Mouse (Mus musculus) large intestine, adult 2 months (tissue): ENCODE results near the gene Acss2. TPM values are rescaled to one million over a fixed set of nuclear protein-coding genes. Genes with fewer than 3 reads are reported as not detected.

Source experiments
- DNase-seq: peaks from one replicate; pipeline ENCODE4 v3.0.0-alpha.2; 2012; ENCODE audit warnings: low read depth, low spot score
- WGBS: fragments of 180-500 bp; shearing (Covaris S2); methylation state at CpG from one replicate; pipeline ENCODE4 v1.1.7; 2018; 5-methylcytosine and 5-hydroxymethylcytosine counted together
- polyA plus RNA-seq: library from polyadenylated mRNA; depleted of rRNA; stranded (reverse); fragments of >200 nt; gene quantifications from 2 replicates; pipeline ENCODE4 v1.2.3, GENCODE M21; 2012; rRNA removed

Acss2 gene
- polyA plus RNA-seq, 1 experiment = 23.4 TPM

DNA sequence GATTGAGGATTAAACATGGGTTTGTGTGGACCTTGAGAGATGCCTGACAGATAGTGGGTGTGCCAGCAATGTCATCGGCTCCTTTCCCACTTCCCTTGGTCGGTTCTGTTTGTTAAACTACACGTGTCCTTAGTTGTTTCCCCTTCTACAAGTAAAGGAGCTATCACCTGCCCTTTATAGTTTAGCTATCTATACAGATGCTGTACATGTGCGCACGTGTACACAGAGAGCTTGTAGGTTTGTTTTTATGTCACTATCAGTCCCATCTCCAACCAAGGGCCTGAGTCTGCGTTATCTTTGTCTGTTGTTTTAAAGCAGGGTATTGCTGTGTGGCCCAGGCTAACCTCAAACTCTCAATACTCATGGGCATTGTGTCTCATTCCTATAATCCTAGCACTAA, 106.2 kb downstream of the Acss2 start:
- DNase-seq = no peak
- 78% methylated on average over 6 of the region's 6 CpGs for WGBS

DNA sequence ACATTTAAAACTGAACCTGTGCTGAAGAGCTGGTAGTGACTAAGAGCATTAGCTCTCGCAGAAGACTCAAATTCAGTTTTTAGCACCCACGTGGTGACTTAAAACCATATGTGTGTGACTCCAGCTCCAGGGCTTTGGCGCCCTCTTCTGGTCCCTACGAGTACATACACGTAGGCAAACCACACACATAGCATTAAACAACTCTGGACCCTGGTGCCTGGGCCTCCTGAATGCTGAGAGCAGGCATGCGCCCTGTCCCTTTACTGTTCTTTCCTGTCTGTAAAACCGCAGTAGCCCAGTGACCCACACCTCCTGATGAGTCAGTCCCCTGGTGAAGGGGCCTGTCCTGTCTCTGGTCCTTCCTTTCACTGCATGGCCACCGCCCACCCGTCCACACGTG, 107.0 kb downstream of the Acss2 start:
- 27% methylated on average over 10 of the region's 10 CpGs for WGBS

DNA sequence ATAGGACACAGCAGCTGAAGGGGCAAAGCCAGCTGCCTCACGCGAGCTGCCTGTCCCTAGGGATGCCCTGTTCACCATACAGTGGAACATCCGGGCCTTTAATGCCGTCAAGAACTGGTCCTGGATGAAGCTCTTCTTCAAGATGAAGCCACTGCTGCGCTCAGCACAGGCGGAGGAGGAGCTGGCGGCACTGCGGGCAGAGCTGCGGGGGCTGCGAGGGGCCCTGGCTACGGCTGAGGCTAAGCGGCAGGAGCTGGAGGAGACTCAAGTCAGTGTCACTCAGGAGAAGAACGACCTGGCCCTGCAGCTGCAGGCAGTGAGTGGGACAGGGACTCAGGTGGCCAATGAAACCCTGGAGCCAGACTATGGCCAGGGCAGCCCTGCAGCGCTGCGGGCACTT, 108.5 kb downstream of the Acss2 start:
- 60% methylated on average over 15 of the region's 15 CpGs for WGBS
- DNase-seq = no peak

More for the DNA sequence above, 107.0 kb downstream of the Acss2 start:
- DNase-seq = no peak

DNA sequence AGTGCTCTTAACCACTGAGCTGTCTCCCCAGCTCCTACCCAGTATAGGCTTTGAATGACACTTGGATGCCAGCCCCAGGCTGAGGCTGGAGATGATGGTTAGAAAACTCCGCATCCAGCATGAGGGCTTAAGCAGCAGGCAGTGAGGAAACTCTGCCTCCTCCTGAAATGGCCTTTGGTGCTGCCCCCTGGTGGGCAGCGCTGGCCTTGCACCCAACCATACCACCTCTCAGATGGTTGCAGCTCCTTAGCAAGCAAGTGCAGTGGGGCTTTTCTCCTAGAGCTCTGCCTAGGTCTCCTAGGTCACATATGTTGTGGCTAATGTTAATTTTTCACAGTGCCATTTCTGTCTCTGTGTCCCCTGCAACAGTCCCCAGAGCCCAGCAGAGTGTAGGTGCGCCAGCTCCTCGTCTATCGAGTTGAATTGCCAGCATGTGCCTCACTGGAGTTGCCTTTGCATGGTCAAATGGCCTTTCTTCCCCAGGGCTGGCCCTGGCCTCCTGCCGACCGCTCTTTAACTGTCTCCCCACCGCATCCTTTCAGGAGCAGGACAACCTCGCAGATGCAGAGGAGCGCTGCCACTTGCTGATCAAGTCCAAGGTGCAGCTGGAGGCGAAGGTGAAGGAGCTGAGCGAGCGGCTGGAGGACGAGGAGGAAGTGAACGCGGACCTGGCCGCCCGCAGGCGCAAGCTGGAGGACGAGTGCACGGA, 109.4 kb downstream of the Acss2 start:
- 65% methylated on average over 21 of the region's 21 CpGs for WGBS

DNA sequence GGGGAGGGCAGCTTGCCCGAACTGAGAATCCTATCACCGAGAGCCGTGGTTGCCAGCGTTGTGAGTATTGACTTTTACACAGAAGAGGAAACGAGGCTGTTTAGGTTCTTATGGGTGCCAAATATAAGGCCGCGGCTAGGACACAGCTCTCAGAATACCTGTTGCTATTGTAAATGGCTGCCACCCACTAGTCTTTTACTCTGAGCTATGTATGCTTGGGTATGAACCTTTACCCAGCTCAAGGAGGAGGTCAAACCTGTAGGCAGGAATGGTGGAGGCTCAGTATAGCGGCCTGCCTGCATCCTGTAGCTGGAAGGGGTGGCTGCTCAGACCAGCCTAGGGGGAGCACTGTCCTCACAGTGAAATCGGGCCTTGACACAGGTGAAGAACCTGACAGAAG, 110.4 kb downstream of the Acss2 start:
- WGBS = 91% methylated on average over 9 of the region's 9 CpGs
- no peak for DNase-seq

More for the DNA sequence above, 109.4 kb downstream of the Acss2 start:
- no peak for DNase-seq

DNA sequence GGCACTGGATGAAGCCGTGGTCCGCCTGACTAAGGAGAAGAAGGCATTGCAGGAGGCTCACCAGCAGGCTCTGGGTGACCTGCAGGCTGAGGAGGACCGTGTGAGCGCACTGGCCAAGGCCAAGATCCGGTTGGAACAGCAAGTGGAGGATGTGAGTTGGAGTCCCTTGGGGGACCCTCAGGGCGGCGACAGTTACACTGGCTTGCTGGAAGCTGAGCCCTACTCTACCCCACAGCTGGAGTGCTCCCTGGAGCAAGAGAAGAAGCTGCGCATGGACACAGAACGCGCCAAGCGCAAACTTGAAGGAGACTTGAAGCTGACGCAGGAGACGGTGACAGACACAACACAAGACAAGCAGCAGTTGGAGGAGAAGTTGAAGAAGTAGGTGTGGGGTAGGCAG, 110.8 kb downstream of the Acss2 start:
- WGBS = 92% methylated on average over 13 of the region's 13 CpGs
- DNase-seq = no peak

DNA sequence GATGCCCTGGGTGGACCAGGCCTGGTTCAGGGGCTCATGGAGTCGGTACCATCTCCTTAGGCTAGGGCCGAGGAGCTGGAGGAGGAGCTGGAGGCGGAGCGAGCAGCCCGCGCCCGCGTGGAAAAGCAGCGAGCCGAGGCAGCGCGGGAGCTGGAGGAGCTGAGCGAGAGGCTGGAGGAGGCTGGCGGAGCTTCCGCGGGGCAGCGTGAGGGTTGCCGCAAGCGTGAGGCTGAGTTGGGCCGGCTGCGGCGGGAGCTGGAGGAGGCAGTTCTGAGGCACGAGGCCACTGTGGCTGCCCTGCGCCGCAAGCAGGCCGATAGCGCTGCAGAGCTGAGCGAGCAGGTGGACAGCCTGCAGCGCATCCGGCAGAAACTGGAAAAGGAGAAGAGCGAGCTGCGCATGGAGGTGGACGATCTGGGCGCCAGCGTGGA, 111.5 kb downstream of the Acss2 start:
- no peak for DNase-seq
- 3% methylated on average over 35 of the region's 35 CpGs for WGBS

DNA sequence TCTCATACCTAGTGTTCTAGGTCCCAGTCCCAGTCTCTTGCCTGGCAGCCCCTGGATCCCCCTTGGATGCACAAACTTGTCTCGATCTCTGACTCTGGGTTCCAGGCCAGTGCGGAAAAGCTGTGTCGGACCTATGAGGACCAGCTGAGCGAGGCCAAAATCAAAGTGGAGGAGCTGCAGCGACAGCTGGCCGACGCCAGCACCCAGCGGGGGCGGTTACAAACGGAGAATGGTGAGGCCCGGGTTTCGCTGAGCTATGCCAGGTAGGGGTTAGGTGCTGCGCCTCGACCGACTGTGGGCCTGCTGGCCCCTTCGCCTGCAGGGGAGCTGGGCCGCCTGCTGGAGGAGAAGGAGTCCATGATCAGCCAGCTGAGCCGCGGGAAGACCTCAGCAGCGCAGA, 112.4 kb downstream of the Acss2 start:
- no peak for DNase-seq
- 93% methylated on average over 20 of the region's 20 CpGs for WGBS

DNA sequence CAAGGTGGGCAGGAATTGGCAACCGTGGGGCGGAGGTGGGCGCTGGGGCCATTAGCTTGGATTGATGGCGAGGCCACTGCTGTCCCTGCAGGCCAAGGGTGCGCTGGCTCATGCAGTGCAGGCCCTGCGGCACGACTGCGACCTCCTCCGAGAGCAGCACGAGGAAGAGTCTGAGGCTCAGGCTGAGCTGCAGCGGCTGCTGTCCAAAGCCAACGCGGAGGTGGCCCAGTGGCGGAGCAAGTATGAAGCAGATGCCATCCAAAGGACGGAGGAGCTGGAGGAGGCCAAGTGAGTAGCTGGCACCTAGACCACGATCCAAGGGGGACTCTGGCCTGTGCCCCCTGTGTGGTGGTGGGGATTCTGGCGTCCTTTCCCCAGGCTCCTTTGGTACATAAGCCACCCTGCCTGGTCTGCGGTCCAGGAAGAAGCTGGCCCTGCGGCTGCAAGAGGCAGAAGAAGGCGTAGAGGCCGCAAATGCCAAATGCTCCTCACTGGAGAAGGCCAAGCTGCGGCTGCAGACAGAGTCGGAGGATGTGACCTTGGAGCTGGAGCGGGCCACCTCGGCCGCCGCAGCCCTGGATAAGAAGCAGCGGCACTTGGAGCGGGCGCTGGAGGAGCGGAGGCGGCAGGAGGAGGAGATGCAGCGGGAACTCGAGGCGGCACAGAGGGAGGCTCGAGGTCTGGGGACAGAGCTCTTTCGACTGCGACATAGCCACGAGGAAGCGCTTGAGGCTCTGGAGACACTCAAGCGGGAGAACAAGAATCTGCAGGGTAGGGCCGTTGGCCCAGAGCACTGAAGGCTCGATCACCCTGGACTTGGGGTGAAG, 113.1 kb downstream of the Acss2 start:
- WGBS = 80% methylated on average over 43 of the region's 43 CpGs
- DNase-seq = no peak

DNA sequence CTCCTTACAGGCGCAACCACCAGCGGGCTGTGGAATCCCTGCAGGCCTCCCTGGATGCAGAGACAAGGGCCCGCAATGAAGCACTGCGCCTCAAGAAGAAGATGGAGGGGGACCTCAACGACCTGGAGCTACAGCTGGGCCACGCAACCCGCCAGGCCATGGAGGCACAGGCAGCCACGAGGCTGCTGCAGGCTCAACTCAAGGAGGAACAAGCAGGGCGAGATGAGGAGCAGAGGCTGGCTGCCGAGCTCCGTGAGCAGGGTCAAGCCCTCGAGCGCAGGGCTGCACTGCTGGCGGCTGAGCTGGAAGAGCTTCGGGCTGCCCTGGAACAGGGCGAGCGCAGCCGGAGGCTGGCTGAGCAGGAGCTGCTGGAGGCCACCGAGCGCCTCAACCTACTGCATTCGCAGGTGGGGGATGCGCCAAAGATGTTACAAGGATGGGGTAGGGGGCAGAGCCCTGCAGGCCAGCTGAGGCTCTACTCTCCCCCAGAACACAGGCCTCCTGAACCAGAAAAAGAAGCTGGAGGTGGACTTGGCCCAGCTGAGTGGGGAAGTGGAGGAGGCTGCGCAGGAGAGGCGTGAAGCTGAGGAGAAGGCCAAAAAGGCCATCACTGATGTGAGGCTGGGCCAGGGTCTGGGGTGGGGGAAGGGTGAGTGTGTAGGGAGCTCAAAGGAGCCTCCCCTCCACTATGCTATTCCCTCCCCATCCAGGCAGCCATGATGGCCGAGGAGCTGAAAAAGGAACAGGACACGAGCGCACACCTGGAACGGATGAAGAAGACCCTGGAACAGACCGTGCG, 114.6 kb downstream of the Acss2 start:
- no peak for DNase-seq
- 87% methylated on average over 30 of the region's 30 CpGs for WGBS

DNA sequence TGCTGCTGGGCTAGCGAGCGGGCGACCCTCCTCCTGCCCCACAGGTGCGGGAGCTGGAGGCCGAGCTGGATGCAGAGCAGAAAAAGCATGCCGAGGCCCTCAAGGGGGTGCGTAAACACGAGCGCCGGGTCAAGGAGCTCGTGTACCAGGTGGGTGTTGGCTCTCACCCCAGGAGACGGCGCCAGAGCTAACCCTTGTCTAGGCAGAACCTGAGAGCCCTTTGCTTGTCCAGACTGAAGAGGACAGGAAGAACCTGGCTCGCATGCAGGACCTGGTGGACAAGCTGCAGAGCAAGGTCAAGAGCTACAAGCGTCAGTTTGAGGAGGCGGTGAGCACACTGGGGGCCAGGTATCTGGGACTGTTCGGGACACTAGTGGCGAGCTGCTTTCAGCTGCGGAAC, 115.4 kb downstream of the Acss2 start:
- DNase-seq = no peak
- WGBS = 80% methylated on average over 19 of the region's 19 CpGs

DNA sequence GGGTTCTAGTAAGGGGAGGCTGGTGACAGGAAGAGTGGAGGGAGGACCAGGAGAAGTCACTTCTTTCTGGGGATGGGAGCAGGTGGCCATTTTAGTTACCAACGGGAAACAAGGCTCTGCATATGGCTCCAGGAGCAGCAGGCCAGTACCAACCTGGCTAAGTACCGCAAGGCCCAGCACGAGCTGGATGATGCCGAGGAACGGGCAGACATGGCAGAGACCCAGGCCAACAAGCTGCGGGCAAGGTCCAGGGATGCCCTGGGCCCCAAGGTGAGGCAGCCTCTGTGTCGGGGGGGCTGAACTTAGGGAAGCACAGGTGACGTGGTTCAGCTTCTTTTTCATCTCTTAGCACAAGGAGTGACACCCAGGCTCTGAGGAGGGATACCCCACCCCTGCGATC, 116.0 kb downstream of the Acss2 start:
- WGBS = 93% methylated on average over 9 of the region's 9 CpGs
- DNase-seq = no peak

DNA sequence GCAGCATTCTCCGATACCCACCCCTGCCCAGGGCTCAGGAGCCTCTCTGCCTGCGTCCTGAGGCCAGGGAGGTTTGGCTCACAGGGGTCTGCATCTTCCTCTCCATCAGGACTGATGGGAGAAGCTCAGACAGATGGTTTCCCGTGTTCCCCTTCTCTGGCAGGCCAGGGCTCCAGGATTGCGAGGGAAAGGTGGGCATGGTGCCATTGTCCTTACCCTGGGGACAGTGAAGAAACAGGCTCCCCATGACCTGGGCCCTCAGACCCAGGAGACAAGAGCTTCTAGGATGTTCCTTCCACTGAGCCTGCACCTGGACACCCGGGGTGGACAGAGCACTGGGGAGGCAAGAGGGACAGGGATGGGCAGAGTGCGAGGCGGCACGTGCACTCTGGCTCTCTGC, 116.8 kb downstream of the Acss2 start:
- DNase-seq = no peak
- WGBS = 87% methylated on average over 8 of the region's 8 CpGs

Other genes with a start within 250 kb of the Acss2 start
- 75.9 and 92.6 TPM in 2 replicates for gene Map1lc3a, start 241.7 kb upstream of the Acss2 start, polyA plus RNA-seq
- 41.5 and 42.2 TPM in 2 replicates for gene Pigu, start 160.5 kb upstream of the Acss2 start, polyA plus RNA-seq
- gene Trp53inp2, start 136.9 kb upstream of the Acss2 start, polyA plus RNA-seq = 59.2 and 83.3 TPM in 2 replicates
- 12.4 and 38.9 TPM in 2 replicates for gene Ncoa6, start 44.1 kb upstream of the Acss2 start, polyA plus RNA-seq
- gene Ggt7, start 289 bp downstream of the Acss2 start, polyA plus RNA-seq = 4.6 and 6.0 TPM in 2 replicates
- gene Gss, start 74.9 kb downstream of the Acss2 start, polyA plus RNA-seq = 76.2 and 123 TPM in 2 replicates
- gene Myh7b, start 93.3 kb downstream of the Acss2 start, polyA plus RNA-seq = 0.11 and 0.12 TPM in 2 replicates
- gene Trpc4ap, start 174.4 kb downstream of the Acss2 start, polyA plus RNA-seq = 96.4 and 119 TPM in 2 replicates
- gene Edem2, start 211.5 kb downstream of the Acss2 start, polyA plus RNA-seq = 67.4 and 77.2 TPM in 2 replicates
- gene Gm17581, start 217.9 kb downstream of the Acss2 start, polyA plus RNA-seq = not detected in 2 replicates
- 7.9 and 10.1 TPM in 2 replicates for gene Procr, start 233.2 kb downstream of the Acss2 start, polyA plus RNA-seq